Mouse (Mus musculus) heart, postnatal 0 days (tissue): ENCODE results near the gene Kcne1.

Source experiments
- CTCF ChIP-seq: IDR thresholded peaks from 2 replicates; pipeline ENCODE4 v1.5.1; 2016; ENCODE audit warnings: antibody characterized with exemption, control low read depth, low read depth
- EP300 ChIP-seq: IDR thresholded peaks from 2 replicates; pipeline ENCODE4 v1.6.1; 2016; ENCODE audit warnings: antibody characterized with exemption, low read depth

DNA sequence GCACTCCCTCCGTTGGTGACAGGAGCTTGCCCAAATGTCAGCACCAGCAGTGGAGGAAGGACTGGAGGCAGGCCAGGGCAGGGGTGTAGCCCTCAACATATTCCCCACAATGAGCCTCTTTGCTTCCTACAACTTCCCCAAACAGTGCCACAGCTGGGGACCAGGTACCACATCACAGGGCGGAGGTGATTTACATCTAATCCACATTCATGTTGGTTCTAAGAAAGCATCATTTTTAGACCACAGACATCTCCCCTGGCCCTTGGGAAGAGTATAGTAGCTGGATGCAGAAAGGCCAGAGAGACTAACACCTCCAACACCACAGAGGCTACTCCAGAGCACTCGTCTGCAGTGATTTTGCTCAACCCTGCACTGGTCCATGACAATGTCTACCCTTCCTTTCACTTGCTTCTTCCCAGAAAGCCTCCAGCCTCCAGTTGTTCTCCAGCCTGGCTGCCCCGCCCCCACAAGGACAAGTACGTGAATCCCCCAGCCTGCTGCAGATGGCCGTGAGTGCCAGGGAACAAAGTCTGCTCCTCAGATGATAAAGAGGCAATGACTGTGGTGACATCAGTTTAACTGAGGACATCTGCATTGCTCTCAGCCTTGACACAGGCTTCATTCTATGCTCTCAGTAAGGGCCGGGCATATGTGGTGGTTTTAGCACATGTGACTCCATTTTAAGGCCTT, 43.1 kb downstream of the Kcne1 start:
- TF ChIP-seq CTCF (no peak), EP300 (no peak)
